Mouse (Mus musculus) lung, postnatal 0 days (tissue): ENCODE measurements at regions not wholly inside any gene's neighbourhood (a gene's known extent, or its start where the extent isn't known, plus 50 kb on each side); places are given as distances from the start of the nearest gene placed in this dataset.

Experiments
- CTCF ChIP-seq: IDR thresholded peaks from 2 replicates; pipeline ENCODE4 v1.5.1; 2016; ENCODE audit warnings: antibody characterized with exemption, mild to moderate bottlenecking
- EP300 ChIP-seq: IDR thresholded peaks from 2 replicates; pipeline ENCODE4 v1.6.1; 2016; ENCODE audit warnings: antibody characterized with exemption, mild to moderate bottlenecking, control low read depth

DNA sequence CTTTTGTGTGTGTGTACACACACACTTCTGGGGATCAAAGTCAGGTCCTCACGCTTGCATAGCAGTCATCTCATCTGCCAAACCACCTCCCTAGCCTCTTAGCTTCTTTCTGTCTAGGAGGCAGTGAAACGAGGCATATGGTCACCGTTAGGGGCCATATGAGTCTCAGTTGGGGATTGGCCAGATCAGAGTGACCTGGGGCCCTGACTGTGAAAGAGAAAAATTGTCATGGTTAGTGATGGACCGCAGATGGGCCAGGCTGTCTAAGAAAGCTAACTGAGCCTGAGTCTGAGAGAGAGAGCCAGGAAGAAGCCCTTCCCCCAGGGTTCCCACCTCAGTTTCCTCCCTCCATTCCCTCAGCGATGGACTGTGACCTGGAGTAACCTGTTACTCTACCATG lies 89.8 kb downstream of the Anxa2 start:
- TF ChIP-seq CTCF (no peak), EP300 (no peak)
